Mouse (Mus musculus) kidney, embryonic 15.5 days (tissue): ENCODE data around the gene Daxx. TPM values are rescaled to one million over a fixed set of nuclear protein-coding genes. Genes with fewer than 3 reads are reported as not detected.
A peak's percentile ranks its signal among the peaks of the same experiment; 100 is the strongest.

ENCODE experiments used
- ATAC-seq: fragments of 200-750 bp; cut with Nextera tagmentation; replicated peaks from 2 replicates; pipeline ENCODE4 v1.8.0; 2017; ENCODE audit warnings: moderate TSS enrichment; ENCODE audit not compliant: low FRiP score
- H3K27ac ChIP-seq: fragments of 300-500 bp; sonication (generic); 2 replicates; pipeline ENCODE4 v1.5.1; 2015; ENCODE audit warnings: mild to moderate bottlenecking, inconsistent platforms
- H3K27me3 ChIP-seq: fragments of 300-500 bp; sonication (generic); 2 replicates; pipeline ENCODE4 v1.6.1; 2015; ENCODE audit warnings: inconsistent platforms
- H3K36me3 ChIP-seq: fragments of 300-500 bp; sonication (generic); 2 replicates; pipeline ENCODE4 v1.6.1; 2015; ENCODE audit warnings: inconsistent platforms
- H3K4me1 ChIP-seq: fragments of 300-500 bp; sonication (generic); 2 replicates; pipeline ENCODE4 v1.6.1; 2015; ENCODE audit warnings: inconsistent platforms
- H3K4me2 ChIP-seq: fragments of 300-500 bp; sonication (generic); 2 replicates; pipeline ENCODE4 v1.6.1; 2015; ENCODE audit warnings: moderate library complexity, mild to moderate bottlenecking, inconsistent platforms
- H3K4me3 ChIP-seq: fragments of 300-500 bp; sonication (generic); replicated peaks from 2 replicates; pipeline ENCODE4 v1.5.1; 2015; ENCODE audit warnings: mild to moderate bottlenecking, inconsistent platforms
- H3K9ac ChIP-seq: fragments of 300-500 bp; sonication (generic); 2 replicates; pipeline ENCODE4 v1.6.1; 2015; ENCODE audit warnings: mild to moderate bottlenecking, inconsistent platforms
- H3K9me3 ChIP-seq: fragments of 300-500 bp; sonication (generic); replicated peaks from 2 replicates; pipeline ENCODE4 v1.6.1; 2016; ENCODE audit warnings: inconsistent platforms
- WGBS: fragments of 180-500 bp; shearing (Covaris S2); methylation state at CpG from one replicate; pipeline ENCODE4 v1.1.7; 2015; ENCODE audit warnings: mixed read lengths; 5-methylcytosine and 5-hydroxymethylcytosine counted together
- polyA plus RNA-seq: library from polyadenylated mRNA; unstranded; fragments of >200 nt; fragmentation: Nextera tagmentation; extraction: Ambion mirVana; gene quantifications from 2 replicates; pipeline ENCODE4 v1.2.1, GENCODE M21; 2015

Daxx gene
- polyA plus RNA-seq, 1 experiment from 2014 or later: 60.0 TPM

GRCm38 (mm10) chr17:33916847-33917655 is 7.8 kb downstream of the Daxx start:
- H3K4me1 ChIP-seq: peaks cover 68% of the 10 kb centered on the region
- H3K27me3 ChIP-seq: no peaks in the 10 kb centered on the region
- no peak for ATAC-seq
- peak overlapping the region; percentile 64 for H3K4me3 ChIP-seq
- H3K36me3 ChIP-seq: peaks cover 39% of the 10 kb centered on the region
- no peak overlapping the region for H3K9ac ChIP-seq
- no peaks in the 10 kb centered on the region for H3K9me3 ChIP-seq
- H3K4me2 ChIP-seq: peak overlapping the region; percentile 62
- peak overlapping the region; percentile 92; the same call in 1 of the 2 replicates for H3K27ac ChIP-seq
- WGBS: 74% methylated on average over 31 of the region's 31 CpGs

GRCm38 (mm10) chr17:33917656-33918292 is 8.6 kb downstream of the Daxx start:
- Histone ChIP-seq H3K9me3 (no peaks in the 10 kb centered on the region), H3K4me3 (no peak overlapping the region; the same call in 1 of the 2 replicates), H3K27ac (no peak overlapping the region), H3K4me1 (peaks cover 62% of the 10 kb centered on the region), H3K4me2 (0 out of 2 replicates have a peak overlapping the region, but pooled peaks have one; percentile 62), H3K9ac (no peak overlapping the region), H3K27me3 (no peaks in the 10 kb centered on the region), H3K36me3 (peaks cover 33% of the 10 kb centered on the region)
- no peak for ATAC-seq
- WGBS: 85% methylated on average over 18 of the region's 18 CpGs

- Histone ChIP-seq H3K4me3 (peak overlapping the region; percentile 75), H3K9ac (peak overlapping the region; percentile 76; the same call in 1 of the 2 replicates), H3K36me3 (peaks cover 27% of the 10 kb centered on the region), H3K4me1 (peaks cover 62% of the 10 kb centered on the region), H3K27ac (peak overlapping the region; percentile 83), H3K9me3 (no peaks in the 10 kb centered on the region), H3K27me3 (no peaks in the 10 kb centered on the region), H3K4me2 (peak overlapping the region; percentile 99)
- 61% methylated on average over 37 of the region's 37 CpGs for WGBS
- ATAC-seq: no peak
These were observed 9.3 kb downstream of the Daxx start for GRCm38 (mm10) chr17:33918293-33919203.

GRCm38 (mm10) chr17:33919351-33920281 is 10.4 kb downstream of the Daxx start:
- ATAC-seq: no peak
- no peaks in the 10 kb centered on the region for H3K27me3 ChIP-seq
- peak overlapping the region; percentile 99 for H3K4me2 ChIP-seq
- H3K4me1 ChIP-seq: peaks cover 62% of the 10 kb centered on the region
- H3K9me3 ChIP-seq: no peaks in the 10 kb centered on the region
- H3K27ac ChIP-seq: peak overlapping the region; percentile 83
- under 1% methylated on average over 52 of the region's 52 CpGs for WGBS
- peak overlapping the region; percentile 76 for H3K9ac ChIP-seq
- peak overlapping the region; percentile 75 for H3K4me3 ChIP-seq
- H3K36me3 ChIP-seq: peaks cover 16% of the 10 kb centered on the region

DNA sequence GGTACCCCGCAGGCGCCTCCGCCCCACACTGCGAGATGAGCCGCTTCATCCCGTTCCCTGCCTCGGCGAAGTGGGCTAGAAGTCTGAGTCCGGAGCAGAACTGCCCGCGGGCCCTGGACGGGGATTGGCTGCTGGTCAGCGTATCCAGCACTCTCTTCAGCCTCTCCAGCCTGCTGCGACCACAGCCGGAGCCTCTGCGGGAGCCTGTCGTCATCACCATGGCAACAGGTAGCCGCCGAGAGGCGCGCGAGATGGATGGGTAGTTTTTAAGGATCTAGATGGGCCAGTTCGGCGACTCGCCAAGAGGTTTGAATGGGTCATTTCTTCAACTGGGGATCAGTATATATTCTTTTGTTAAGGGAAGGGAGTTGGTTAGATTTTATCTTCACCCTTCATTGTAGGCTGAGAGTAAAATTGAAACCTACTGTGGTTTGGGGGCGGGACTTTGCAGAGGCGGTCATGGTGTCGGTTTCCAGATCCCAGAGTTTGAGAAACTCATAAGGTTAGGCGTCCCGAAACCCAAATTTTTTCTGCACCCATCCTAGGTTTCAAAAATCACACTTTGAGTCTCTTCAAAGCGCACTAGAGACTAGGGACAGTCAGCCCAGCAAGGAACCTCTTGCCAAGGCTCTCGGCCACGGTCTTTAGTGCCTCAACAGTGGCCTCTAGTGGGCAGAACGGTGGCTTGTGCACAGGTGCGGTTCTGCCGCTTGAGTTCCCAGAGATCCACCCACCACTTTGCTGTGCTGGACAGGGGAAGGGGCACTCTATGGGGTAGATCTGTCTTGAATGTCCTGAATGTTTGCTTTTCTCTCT is 11.3 kb downstream of the Daxx start:
- peak overlapping the region; percentile 75 for H3K4me3 ChIP-seq
- no peaks in the 10 kb centered on the region for H3K27me3 ChIP-seq
- peak overlapping the region; percentile 76 for H3K9ac ChIP-seq
- ATAC-seq: peak; percentile 55
- peaks cover 54% of the 10 kb centered on the region for H3K4me1 ChIP-seq
- H3K27ac ChIP-seq: peak overlapping the region; percentile 83
- peak overlapping the region; percentile 99 for H3K4me2 ChIP-seq
- H3K9me3 ChIP-seq: no peaks in the 10 kb centered on the region
- whole genome bisulfite sequencing: under 1% methylated on average over 36 of the region's 36 CpGs
- H3K36me3 ChIP-seq: peaks cover 11% of the 10 kb centered on the region

GRCm38 (mm10) chr17:33921361-33921760 is 12.1 kb downstream of the Daxx start:
- Histone ChIP-seq H3K27ac (no peak overlapping the region), H3K4me1 (peaks cover 52% of the 10 kb centered on the region), H3K36me3 (peaks cover 17% of the 10 kb centered on the region), H3K9ac (no peak overlapping the region), H3K27me3 (no peaks in the 10 kb centered on the region), H3K4me2 (peak overlapping the region; percentile 99), H3K9me3 (no peaks in the 10 kb centered on the region), H3K4me3 (peak overlapping the region; percentile 75; the same call in 1 of the 2 replicates)
- ATAC-seq: no peak
- WGBS: 81% methylated on average over 7 of the region's 7 CpGs

GRCm38 (mm10) chr17:33924577-33925283 is 15.5 kb downstream of the Daxx start:
- Histone ChIP-seq H3K4me3 (no peak overlapping the region), H3K36me3 (peaks cover 13% of the 10 kb centered on the region), H3K9me3 (no peaks in the 10 kb centered on the region), H3K9ac (no peak overlapping the region), H3K4me2 (no peak overlapping the region), H3K27ac (no peak overlapping the region), H3K4me1 (peaks cover 31% of the 10 kb centered on the region), H3K27me3 (no peaks in the 10 kb centered on the region)
- ATAC-seq: no peak
- 89% methylated on average over 10 of the region's 10 CpGs for WGBS

DNA sequence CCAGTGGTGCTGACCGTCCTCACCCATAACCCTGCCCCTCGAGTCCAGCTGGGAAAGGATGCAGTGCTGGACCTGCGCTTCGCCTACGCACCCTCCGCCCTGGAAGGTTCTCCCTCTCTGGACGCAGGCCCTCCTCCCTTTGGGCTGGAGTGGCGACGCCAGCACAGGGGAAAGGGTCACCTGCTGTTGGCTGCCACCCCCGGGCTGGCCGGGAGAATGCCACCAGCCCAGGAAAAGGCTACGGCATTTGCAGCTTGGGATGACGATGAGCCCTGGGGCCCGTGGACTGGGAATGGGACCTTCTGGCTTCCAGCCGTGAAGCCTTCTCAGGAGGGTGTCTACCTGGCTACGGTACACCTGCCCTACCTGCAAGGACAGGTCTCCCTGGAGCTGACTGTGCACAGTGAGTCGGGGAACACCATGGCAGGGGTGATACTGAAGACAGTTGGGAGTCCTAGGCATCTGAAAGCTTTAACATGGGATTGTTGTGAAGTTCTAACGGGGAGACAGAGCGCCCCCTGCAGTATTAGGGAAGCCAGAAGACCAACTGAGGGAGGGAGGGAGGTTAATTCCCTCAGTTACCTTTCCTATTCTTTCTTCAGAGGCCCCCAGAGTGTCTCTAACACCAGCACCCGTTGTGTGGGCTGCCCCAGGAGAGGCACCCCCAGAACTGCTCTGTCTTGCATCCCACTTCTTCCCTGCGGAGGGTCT is 16.3 kb downstream of the Daxx start:
- H3K27me3 ChIP-seq: no peaks in the 10 kb centered on the region
- 85% methylated on average over 21 of the region's 21 CpGs for WGBS
- no peak overlapping the region for H3K9ac ChIP-seq
- no peak overlapping the region for H3K4me2 ChIP-seq
- no peak overlapping the region for H3K27ac ChIP-seq
- H3K4me1 ChIP-seq: peaks cover 25% of the 10 kb centered on the region
- ATAC-seq: no peak
- peaks cover 13% of the 10 kb centered on the region for H3K36me3 ChIP-seq
- H3K4me3 ChIP-seq: no peak overlapping the region
- no peaks in the 10 kb centered on the region for H3K9me3 ChIP-seq

GRCm38 (mm10) chr17:33926207-33926932 is 17.2 kb downstream of the Daxx start:
- no peak for ATAC-seq
- peaks cover 13% of the 10 kb centered on the region for H3K36me3 ChIP-seq

More at GRCm38 (mm10) chr17:33926207-33926932, 17.2 kb downstream of the Daxx start:
- H3K4me3 ChIP-seq: no peak overlapping the region
- peaks cover 26% of the 10 kb centered on the region for H3K4me1 ChIP-seq
- no peaks in the 10 kb centered on the region for H3K27me3 ChIP-seq
- H3K9ac ChIP-seq: no peak overlapping the region
- no peaks in the 10 kb centered on the region for H3K9me3 ChIP-seq
- H3K4me2 ChIP-seq: no peak overlapping the region
- WGBS: 79% methylated on average over 17 of the region's 17 CpGs
- no peak overlapping the region for H3K27ac ChIP-seq
